Mouse (Mus musculus): ENCODE data around the gene Gprin2. TPM values are rescaled to one million over a fixed set of nuclear protein-coding genes. Genes with fewer than 3 reads are reported as not detected.

Gene Gprin2
- polyA plus RNA-seq, 1 experiment = 0.44 TPM

GRCm38 (mm10) chr14:34226566-34226965 lies 25.1 kb upstream of the Gprin2 start:
- TF ChIP-seq CTCF (IDR thresholded peaks at IDR 0.05; ENCODE audit: extremely low read depth, insufficient read depth, low read length) (no peak), POLR2A (IDR thresholded peaks at IDR 0.05; ENCODE audit: extremely low read depth, insufficient read depth, low read length) (no peak)
- H3K4me3 ChIP-seq (ENCODE audit: insufficient read depth, low read length) = no peak overlapping the region
- H3K4me1 ChIP-seq (ENCODE audit: control insufficient read depth, insufficient read depth, low read length) = no peaks in the 10 kb centered on the region
- H3K27ac ChIP-seq (ENCODE audit: insufficient read depth, low read length) = no peak overlapping the region

DNA sequence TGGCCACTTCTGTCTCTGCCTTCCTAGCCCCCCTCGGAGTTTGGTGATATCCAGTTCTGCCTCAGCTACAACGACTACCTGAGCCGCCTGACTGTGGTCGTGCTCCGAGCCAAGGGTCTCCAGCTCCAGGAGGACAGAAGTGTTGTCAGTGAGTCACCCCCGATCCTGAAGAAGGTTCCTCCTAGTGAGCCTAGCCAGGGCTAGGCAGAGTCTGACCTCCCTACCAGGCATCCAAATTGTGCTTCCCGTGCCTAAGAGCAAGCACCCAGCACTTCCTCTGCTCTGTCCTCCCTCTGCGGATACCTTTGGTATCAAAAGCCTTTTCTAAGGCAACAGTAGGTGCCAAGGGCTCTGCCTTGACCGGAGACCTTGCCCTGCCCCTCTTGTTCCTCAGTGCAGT lies 24.5 kb upstream of the Gprin2 start:
- TF ChIP-seq CTCF (IDR thresholded peaks at IDR 0.05; ENCODE audit: extremely low read depth, insufficient read depth, low read length) = no peak
- TF ChIP-seq POLR2A (IDR thresholded peaks at IDR 0.05; ENCODE audit: extremely low read depth, insufficient read depth, low read length) = no peak
- no peaks in the 10 kb centered on the region for H3K4me1 ChIP-seq (ENCODE audit: control insufficient read depth, insufficient read depth, low read length)
- no peak overlapping the region for H3K27ac ChIP-seq (ENCODE audit: insufficient read depth, low read length)
- no peak overlapping the region for H3K4me3 ChIP-seq (ENCODE audit: insufficient read depth, low read length)

DNA sequence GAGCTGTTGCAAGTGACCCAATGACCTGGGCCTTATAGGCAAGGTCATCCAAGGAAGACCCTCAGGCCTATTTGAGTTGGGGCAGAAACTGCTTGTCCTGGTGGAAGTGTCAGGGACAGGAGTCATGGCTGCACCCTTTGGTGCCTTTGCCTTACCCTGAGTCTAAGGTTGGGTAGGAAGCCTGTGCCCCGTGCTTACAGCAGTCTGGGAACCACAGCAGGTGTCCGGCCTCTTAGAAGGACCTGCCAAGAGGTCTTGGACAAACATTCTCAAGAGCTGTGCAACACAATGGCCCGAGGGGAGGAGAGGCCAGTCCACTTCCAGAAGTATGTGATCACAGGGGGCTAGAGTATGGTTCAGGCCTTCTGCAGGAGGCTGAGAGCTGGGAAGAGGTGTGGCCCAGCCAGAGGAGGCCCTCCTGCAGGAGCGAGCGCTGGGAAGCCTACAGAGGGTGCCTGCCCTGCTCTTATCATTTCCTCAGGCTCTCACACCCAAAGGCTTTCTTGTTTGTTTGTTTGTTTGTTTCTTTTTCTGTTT lies 22.0 kb upstream of the Gprin2 start:
- no peak overlapping the region for H3K4me3 ChIP-seq (ENCODE audit: insufficient read depth, low read length)
- no peak overlapping the region for H3K27ac ChIP-seq (ENCODE audit: insufficient read depth, low read length)
- TF ChIP-seq POLR2A (IDR thresholded peaks at IDR 0.05; ENCODE audit: extremely low read depth, insufficient read depth, low read length) = no peak
- no peak for TF ChIP-seq CTCF (IDR thresholded peaks at IDR 0.05; ENCODE audit: extremely low read depth, insufficient read depth, low read length)
- H3K4me1 ChIP-seq (ENCODE audit: control insufficient read depth, insufficient read depth, low read length) = no peaks in the 10 kb centered on the region

GRCm38 (mm10) chr14:34221416-34222077 lies 20.1 kb upstream of the Gprin2 start:
- Histone ChIP-seq H3K27ac (ENCODE audit: insufficient read depth, low read length) (no peak overlapping the region), H3K4me3 (ENCODE audit: insufficient read depth, low read length) (no peak overlapping the region), H3K4me1 (ENCODE audit: control insufficient read depth, insufficient read depth, low read length) (no peaks in the 10 kb centered on the region)
- TF ChIP-seq POLR2A (IDR thresholded peaks at IDR 0.05; ENCODE audit: extremely low read depth, insufficient read depth, low read length) (no peak), CTCF (IDR thresholded peaks at IDR 0.05; ENCODE audit: extremely low read depth, insufficient read depth, low read length) (no peak)

- Histone ChIP-seq H3K27ac (ENCODE audit: insufficient read depth, low read length) (no peak overlapping the region), H3K4me1 (ENCODE audit: control insufficient read depth, insufficient read depth, low read length) (no peaks in the 10 kb centered on the region), H3K4me3 (ENCODE audit: insufficient read depth, low read length) (no peak overlapping the region)
- TF ChIP-seq POLR2A (IDR thresholded peaks at IDR 0.05; ENCODE audit: extremely low read depth, insufficient read depth, low read length) = no peak
- TF ChIP-seq CTCF (IDR thresholded peaks at IDR 0.05; ENCODE audit: extremely low read depth, insufficient read depth, low read length) = no peak
These were observed 19.0 kb upstream of the Gprin2 start for GRCm38 (mm10) chr14:34220426-34220825.

GRCm38 (mm10) chr14:34219786-34220198 lies 18.3 kb upstream of the Gprin2 start:
- Histone ChIP-seq H3K27ac (ENCODE audit: insufficient read depth, low read length) (no peak overlapping the region), H3K4me3 (ENCODE audit: insufficient read depth, low read length) (no peak overlapping the region), H3K4me1 (ENCODE audit: control insufficient read depth, insufficient read depth, low read length) (no peaks in the 10 kb centered on the region)
- TF ChIP-seq POLR2A (IDR thresholded peaks at IDR 0.05; ENCODE audit: extremely low read depth, insufficient read depth, low read length) (no peak), CTCF (IDR thresholded peaks at IDR 0.05; ENCODE audit: extremely low read depth, insufficient read depth, low read length) (no peak)

DNA sequence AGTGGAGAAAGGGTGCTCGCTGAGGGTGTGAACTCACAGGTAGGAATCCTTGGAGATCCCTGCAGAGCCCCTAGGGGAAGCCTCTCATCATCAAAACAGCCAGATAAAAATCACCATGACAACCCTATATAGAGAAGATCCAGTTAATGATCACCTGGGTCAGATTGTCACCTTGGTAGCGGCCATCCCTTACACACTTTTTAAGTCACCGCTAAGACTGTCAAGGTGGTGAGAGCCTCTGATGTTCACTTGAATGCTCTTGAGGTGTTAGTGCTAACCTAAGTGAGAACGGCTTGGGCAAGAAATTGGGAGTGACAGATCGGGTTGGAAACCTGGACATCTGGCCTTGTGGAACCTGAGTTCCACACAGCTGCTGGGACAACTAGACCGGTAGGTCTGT lies 17.8 kb upstream of the Gprin2 start, which contains the start of gene Syt15:
Gene Syt15 (plus strand): TSS at position 301 of the 400 bp plus-strand sequence.
- TF ChIP-seq CTCF (IDR thresholded peaks at IDR 0.05; ENCODE audit: extremely low read depth, insufficient read depth, low read length) = no peak
- no peak for TF ChIP-seq POLR2A (IDR thresholded peaks at IDR 0.05; ENCODE audit: extremely low read depth, insufficient read depth, low read length)
- H3K4me3 ChIP-seq (ENCODE audit: insufficient read depth, low read length) = no peak within 1 kb of the TSS

GRCm38 (mm10) chr14:34215451-34216127 lies 14.1 kb upstream of the Gprin2 start:
- no peaks in the 10 kb centered on the region for H3K4me1 ChIP-seq (ENCODE audit: control insufficient read depth, insufficient read depth, low read length)
- no peak overlapping the region for H3K27ac ChIP-seq (ENCODE audit: insufficient read depth, low read length)
- TF ChIP-seq CTCF (IDR thresholded peaks at IDR 0.05; ENCODE audit: extremely low read depth, insufficient read depth, low read length) (no peak), POLR2A (IDR thresholded peaks at IDR 0.05; ENCODE audit: extremely low read depth, insufficient read depth, low read length) (no peak)
- no peak overlapping the region for H3K4me3 ChIP-seq (ENCODE audit: insufficient read depth, low read length)

More for the DNA sequence above, 17.8 kb upstream of the Gprin2 start, which contains the start of gene Syt15:
- Histone ChIP-seq H3K4me1 (ENCODE audit: control insufficient read depth, insufficient read depth, low read length) (no peaks in the 10 kb centered on the region), H3K27ac (ENCODE audit: insufficient read depth, low read length) (no peak within 1 kb of the TSS)

DNA sequence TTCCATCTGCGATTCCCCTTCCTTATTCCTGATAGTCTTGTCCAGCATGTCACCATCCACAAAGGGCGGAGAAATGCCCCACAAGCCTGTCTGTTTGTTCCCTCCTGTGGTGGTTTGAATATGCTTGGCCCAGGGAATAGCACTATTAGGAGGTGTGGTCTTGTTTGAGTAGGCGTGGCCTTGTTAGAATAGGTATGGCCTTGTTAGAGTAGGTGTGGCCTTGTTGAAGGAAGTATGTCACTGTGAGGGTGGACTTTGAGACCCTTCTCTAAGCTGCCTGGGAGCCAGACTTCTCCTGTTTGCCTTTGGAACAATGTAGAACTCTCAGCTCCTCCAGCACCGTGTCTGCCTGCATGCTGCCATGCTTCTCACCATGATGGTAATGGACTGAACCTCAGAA lies 8.5 kb upstream of the Gprin2 start:
- H3K4me3 ChIP-seq (ENCODE audit: insufficient read depth, low read length) = no peak overlapping the region
- TF ChIP-seq POLR2A (IDR thresholded peaks at IDR 0.05; ENCODE audit: extremely low read depth, insufficient read depth, low read length) = no peak
- TF ChIP-seq CTCF (IDR thresholded peaks at IDR 0.05; ENCODE audit: extremely low read depth, insufficient read depth, low read length) = no peak
- no peaks in the 10 kb centered on the region for H3K4me1 ChIP-seq (ENCODE audit: control insufficient read depth, insufficient read depth, low read length)
- no peak overlapping the region for H3K27ac ChIP-seq (ENCODE audit: insufficient read depth, low read length)

GRCm38 (mm10) chr14:34209080-34209479 lies 7.6 kb upstream of the Gprin2 start:
- H3K4me1 ChIP-seq (ENCODE audit: control insufficient read depth, insufficient read depth, low read length) = no peaks in the 10 kb centered on the region
- H3K4me3 ChIP-seq (ENCODE audit: insufficient read depth, low read length) = no peak overlapping the region
- TF ChIP-seq POLR2A (IDR thresholded peaks at IDR 0.05; ENCODE audit: extremely low read depth, insufficient read depth, low read length) = no peak
- no peak for TF ChIP-seq CTCF (IDR thresholded peaks at IDR 0.05; ENCODE audit: extremely low read depth, insufficient read depth, low read length)
- H3K27ac ChIP-seq (ENCODE audit: insufficient read depth, low read length) = no peak overlapping the region
